Mouse (Mus musculus): Measurements from ENCODE around the gene Prm2.

Gene Prm2

DNA sequence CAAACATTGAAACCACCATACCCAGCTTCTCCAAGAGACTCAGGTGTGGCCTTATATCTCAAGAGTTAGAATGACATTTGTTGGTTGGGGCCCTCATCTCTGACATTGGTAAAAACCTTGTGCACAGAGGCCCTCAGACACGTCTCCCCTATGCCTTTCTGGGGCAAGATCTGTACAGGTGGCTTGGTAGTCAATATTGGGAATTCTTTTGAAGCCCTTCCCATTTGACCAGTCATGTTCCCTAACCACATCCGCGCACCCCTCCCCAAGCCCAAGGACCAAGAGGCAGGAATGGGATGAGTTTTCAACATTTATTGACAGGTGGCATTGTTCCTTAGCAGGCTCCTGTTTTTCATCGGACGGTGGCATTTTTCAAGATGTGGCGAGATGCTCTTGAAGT, at the start of gene Prm2:
Gene Prm2, minus strand, starts transcription at position 101 of the 400 bp plus-strand sequence.
- no peak for DNase-seq (ENCODE audit: low read depth, low spot score)

DNA sequence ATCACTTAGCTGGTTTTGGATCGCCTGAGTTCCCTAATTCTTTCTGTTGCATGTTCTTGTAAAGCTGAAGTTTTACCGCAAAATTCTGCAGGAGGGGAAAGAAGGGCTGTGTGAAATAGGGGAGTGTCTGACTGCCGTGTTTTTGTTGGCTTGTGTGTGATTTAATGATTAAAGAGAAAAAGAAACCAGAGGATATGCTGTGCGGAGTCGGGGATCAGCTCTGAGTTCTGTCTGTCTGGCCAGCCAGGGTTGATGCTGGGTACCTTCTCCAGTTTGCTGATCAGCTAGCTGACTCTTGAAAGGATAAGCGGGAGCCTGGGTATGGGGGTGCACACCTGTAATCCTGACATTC, 48.4 kb upstream of the Prm2 start:
- no peak for DNase-seq (ENCODE audit: low read depth, low spot score)

DNA sequence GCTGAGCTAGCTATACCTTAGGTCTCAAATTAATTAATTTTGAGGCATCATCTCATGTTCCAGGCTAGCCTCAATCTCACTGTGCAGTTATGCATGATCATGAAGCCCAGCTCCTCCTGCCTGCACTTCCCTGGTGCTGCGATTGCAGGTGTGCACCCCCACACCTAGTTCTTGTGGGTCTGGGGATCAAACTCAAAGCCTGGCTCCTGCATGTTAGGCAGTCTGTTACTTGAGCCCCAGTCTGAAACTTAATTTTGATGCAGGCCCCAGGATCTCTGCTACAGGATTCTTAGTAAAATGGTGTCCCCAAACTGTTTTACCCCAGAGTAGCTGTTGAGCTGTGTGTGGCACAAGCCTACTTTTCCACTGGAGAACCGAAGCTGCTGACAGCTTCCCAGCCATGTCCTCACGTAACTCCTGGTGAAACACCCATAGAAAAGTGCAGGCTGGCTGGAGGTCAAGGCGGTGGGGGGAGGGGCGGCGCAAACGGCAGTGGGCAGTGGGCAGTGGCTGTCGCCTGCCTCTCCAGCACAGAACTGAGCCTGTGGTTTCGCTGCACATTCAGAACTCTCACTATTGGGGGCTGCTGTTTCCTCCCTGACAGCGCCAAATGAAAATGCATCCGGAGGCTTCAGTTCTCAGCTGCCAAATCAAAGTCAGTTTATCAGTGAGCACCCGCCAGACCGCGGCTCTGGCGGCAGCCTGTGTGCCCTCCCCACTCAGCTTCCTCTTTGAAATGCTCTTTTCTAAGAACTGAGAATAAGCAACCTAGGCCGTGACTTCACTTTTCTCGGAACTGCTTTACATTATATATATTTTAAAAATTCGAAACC, 47.8 kb upstream of the Prm2 start:
- DNase-seq (ENCODE audit: low read depth, low spot score), result peak; percentile 33

DNA sequence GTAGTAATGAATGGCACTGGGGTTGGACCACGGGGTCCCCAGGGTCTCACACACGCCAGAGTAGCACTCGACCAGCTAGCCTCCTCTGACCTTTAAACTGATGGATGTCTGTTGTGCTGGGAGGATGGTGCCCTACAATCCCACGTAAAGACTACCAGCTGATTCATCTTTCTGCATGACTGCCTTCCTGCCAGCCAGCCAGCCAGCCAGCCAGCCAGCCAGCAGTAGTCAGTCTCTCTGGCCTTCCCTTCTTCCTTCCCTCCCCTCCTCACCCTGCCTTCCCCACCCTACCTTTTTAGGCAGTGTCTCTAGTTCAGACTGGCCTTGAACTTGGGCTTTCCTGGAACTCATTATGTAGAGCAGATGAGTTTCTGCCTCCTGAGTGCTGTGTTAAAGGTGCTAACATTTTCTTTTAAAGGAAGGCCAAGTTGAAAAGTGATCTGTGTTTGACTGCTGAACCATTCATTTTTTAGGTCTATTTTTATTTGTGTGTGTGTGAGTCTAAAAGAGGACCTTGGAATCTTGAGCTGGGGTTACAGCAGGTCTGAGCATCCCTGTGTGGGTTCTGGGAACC, 46.4 kb upstream of the Prm2 start:
- DNase-seq (ENCODE audit: low read depth, low spot score), result no peak

DNA sequence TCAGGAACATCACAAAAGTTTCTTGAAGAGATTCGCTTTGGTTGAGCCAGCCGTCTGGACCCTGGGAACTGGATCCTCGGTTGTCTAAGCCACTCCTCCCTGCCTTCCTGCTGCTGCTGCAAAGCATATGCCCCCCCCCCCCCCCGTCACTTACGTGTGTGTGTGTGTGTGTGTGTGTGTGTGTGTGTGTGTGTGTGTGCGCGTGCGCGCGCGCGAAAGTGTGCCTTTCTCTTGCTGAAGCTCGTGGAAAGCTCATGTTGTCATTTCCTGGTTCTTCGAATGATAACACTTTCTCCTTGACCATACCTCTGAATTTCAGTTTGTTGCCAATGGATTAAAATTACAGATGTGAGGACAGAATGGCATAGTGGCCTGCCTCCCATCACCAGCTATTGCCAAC, 44.1 kb upstream of the Prm2 start:
- no peak for DNase-seq (ENCODE audit: low read depth, low spot score)

DNA sequence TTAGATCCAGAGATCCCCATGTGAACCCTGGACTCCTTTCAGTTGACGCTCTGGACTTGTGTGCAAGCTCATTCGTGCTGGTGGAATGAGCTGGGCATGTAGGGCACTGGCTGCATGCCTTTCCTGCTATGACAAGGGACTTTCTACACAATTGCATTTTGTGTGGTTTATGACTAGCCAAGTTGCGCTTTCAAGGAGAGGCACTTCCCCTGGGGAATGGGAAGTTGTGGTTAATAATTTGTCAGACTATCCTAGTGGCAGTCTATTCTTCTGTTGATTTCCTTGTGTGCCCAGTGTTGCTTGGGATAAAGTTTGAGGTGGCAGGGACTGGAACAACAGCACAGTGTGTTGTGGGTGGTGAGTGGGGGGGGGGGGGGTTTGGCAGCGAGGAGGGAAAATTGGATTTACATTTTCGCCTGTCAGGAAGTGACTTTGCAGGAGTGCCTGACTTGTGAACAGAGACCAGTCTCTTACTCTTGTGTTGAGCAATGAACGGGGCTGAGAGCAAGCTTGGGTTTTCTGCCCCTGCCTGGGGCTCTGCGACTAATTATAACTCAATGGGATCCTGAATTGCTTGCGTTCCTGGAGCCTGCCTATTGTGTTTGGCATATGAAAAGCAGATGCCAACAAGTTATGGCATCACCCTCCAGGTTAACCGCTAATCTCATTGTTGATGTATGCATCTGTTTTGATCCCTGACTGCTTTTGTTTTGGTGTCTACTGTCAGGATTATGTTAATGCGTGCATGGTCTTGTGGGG, 42.7 kb upstream of the Prm2 start:
- peak; percentile 47 for DNase-seq (ENCODE audit: low read depth, low spot score)

DNA sequence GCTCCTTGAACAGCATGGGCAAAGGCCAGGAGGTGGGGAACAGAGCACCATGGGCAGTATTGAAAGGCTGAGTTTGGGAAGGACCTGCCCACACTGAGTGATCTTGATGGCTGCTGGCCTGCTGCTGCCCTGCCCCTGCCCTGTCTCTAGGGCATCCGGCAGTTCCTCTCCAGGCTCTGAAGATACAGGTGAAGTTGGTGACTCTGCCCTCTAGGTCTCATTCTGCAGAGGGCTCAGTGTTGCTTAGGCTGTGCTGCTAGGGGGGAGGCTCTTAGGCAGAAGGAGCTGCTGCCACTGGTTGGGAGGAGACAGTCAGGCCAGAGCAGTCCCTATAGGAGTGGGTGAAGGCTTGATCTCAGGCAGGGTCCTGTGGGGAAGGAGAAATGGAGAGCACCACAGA, 42.0 kb upstream of the Prm2 start:
- no peak for DNase-seq (ENCODE audit: low read depth, low spot score)

DNA sequence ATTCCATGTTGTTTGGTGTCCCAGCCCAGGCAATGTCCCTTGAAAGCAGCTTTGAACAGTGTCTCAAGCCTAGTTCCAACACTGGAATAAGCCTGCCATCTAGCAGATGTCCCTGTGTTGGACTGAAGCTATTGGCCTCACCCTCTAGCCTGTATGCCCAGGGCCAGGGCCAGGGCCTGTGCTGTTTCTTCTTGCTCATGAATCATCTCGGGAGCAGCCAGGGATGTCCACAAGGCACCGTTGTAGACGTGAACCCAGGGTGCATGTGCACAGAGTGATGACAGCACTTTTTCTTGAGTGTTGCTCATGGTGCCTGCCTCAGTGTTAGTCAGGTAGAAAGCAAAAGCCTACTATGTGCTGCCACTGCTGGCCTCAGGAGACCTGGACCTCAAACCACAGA, 41.3 kb upstream of the Prm2 start:
- DNase-seq (ENCODE audit: low read depth, low spot score), result no peak

DNA sequence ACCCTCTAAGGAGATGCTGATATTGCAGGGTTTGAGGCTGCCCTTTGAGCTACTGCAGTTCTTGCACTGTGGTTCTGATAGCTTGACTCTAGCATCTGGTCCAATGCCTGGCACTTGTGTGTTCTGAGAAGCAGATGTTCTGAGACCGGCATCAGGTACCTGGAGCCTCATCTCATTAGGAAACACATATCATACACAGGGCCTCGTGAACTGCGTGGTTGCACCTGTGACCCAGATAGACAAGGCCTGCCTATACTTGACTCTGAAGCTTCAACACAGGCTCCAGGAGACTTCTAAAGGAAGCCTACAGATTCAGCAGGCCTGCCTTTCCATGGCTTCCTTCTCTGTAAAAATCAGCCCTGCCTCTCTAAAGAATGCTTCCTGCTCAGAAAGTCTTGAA, 40.5 kb upstream of the Prm2 start:
- DNase-seq (ENCODE audit: low read depth, low spot score), result no peak

DNA sequence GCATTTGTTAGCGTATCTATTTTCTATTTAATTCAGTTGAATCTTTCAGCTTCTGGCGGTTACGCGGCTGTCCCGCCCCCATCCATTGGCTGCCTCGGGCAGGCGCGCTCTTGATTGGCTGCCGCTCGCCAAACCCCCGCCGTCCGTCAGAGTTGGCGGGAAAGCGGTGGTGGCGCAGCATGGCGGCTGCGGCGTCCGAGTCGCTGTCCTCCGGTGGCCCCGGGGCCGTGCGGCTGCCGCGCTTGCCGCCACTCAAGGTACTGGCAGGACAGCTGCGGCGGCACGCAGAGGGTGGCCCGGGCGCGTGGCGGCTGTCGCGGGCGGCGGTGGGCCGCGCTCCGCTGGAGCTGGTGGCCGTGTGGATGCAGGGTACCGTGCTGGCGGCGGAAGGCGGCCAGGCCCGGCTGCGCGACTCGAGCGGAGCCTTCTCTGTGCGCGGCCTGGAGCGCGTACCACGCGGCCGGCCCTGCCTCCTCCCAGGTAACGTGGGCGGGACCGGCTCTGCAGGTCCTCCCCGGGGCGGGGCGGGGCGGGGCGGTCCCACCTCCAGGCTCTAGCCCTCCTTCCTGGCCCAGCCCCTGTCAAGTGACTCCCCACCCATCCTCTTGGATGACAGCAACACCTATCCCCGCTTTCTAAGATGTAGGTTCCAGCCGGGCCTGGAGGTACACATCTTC, 39.1 kb upstream of the Prm2 start, which contains the start of gene Rmi2:
Gene Rmi2, plus strand, starts transcription at position 149 of the 677 bp plus-strand sequence.
- DNase-seq (ENCODE audit: low read depth, low spot score), result peak; percentile 82

DNA sequence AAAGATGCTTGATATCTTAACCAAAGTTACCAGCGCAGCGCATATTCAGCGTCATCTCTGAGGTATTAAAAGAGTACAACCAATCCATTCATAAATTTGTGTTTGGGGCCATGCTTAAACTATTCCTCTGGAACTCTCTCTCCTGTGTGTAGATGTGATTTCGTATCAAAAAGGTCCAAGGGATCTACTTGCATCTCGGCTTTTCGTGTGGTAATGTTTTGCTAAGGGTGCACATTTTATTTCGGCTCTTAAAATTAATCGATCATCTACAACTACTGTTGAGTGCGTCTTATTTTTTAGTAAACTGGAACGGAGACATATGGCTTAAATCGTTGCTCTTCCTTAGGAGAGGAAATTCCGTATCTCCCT, 38.6 kb upstream of the Prm2 start:
- no peak for DNase-seq (ENCODE audit: low read depth, low spot score)

DNA sequence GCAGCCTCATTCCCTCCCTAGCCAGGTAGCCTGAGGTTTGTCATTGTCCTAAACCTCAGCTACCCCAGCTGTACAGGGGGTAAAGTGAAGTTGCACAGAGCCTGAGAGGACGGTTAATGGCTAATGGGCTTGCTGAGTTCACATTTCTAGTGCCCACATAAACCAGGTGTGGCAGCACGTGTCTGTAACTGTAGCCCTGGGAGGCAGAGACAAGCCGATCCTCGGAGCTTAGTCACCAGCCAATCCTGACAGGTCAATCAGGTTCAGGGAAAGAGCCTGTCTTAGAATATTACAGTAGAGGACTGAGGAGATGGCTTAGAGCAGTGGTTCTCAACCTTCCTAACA, 32.5 kb upstream of the Prm2 start:
- no peak for DNase-seq (ENCODE audit: low read depth, low spot score)

DNA sequence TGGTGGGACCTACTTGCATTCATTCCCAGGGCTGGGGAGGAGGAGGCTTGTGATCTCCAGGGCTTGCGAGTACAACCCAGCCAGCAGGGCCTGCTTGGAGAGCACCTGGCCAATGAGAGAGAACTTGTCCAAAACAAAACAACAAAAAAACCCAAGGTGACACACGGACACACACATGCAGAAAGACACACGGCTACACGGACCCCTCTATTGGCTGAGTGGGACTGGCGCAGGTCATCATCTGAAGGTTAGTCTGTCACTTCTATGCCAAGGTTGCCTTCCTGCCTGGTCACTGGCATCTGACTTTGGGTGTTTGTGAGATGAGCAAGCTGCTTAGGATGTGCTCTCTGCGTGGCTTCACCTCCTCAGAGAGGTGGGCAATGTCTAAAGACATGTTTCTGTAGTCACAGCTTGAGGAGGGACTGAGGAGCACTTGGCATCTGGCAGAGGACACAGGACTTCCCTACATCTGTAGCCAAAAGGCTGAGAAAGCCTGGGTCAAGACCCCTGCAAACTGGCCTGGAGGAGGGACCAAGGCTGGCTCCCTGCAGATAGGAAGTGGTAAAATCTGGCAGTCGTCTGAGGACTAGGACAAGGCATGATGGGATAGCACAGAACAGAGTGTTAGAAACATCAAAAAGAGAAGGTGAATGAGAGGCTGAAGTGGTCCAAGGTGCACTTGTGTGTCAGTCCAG, 32.0 kb upstream of the Prm2 start:
- no peak for DNase-seq (ENCODE audit: low read depth, low spot score)

DNA sequence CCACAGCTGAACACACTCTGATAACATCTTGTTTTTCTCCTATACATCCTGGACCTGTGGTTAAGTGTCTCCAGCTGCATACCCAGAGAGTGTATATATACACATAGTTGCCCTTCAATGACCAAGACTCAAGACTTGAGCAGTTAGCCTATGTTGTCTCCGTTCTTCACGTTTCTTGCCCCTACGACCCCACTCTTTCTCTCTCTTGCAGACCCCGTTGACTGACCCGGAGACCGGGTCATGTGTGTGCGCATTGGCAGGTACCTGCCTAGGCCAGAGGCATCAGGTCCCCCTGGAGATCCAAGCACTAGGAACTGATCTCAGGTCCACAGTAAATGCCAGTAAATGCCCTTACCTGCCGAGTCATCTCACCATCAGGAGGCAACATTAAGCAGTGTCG, 31.3 kb upstream of the Prm2 start:
- no peak for DNase-seq (ENCODE audit: low read depth, low spot score)

DNA sequence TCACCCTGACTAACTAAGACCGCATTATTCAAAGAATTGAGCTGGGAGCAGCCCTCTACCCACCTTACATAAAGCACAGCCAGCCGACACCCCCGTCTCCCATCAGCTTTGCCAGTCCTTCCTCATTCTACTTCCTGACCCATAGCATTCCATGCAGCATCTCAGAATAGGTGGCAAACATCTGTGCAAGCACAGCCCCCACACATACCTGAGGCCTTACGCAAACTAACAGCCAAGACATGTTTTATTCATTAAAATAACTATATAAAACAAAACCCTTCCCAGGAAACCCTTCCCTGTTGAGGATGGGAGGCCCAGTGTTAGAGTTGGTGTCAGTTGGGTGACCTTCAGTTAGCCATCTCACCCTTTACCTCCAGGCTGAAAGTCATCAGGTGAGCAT, 29.9 kb upstream of the Prm2 start:
- DNase-seq (ENCODE audit: low read depth, low spot score), result no peak

DNA sequence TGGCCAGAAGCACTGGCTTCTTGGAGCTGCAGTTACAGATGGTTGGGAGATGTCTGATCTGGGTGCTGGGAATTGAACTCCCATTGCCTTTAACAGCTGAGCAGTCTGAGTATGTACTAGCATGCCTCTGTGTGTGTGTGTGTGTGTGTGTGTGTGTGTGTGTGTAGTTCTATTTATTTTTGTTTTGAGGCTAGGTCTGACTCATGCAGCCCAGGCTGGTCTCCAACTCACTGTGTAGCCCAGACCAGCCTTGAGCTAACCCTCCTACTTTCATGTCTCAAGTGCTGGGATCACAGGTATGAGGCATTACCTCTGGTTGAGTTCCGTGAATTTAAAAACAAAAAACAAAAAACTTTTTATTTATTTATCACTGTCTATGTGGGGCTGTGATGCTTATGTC, 28.6 kb upstream of the Prm2 start:
- no peak for DNase-seq (ENCODE audit: low read depth, low spot score)

DNA sequence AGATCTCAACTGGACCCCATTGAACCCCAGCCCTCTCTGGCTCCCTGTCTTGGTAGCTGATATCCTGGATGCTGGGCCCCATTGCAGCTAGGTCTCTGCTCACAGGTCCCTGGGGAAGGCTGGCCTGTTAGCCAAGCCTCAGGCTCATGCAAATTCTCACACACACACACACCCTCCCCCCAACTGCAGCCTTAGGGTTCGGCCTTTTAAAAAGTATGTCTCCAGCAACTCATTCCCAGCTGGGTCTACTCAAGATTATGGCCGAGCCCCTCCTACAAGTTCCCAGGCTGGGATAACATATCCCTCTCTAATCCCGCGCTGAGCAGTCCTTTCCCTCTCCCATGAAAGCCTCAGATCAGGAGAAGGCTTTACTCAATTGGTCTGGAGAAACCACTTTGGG, 25.5 kb upstream of the Prm2 start:
- DNase-seq (ENCODE audit: low read depth, low spot score), result no peak

DNA sequence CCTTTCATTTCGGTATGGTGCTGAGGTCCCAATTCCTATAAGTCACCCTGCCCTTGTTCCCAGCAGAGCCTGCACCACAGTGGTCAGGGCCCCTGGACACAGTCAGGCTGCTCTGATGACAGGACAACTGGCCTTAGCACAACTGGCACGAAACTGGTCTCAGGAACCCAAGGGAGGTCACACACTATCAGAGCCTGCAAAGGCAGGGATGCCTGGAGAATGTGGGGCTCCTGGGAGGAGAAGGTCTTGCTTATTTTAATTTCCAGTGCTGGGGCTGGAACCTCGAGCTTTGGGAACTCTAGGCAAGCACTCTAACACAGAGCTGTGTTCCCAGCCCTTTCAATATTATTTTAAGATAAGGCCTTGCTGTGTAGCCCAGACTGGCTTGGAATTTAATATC, 24.0 kb upstream of the Prm2 start:
- DNase-seq (ENCODE audit: low read depth, low spot score), result no peak

DNA sequence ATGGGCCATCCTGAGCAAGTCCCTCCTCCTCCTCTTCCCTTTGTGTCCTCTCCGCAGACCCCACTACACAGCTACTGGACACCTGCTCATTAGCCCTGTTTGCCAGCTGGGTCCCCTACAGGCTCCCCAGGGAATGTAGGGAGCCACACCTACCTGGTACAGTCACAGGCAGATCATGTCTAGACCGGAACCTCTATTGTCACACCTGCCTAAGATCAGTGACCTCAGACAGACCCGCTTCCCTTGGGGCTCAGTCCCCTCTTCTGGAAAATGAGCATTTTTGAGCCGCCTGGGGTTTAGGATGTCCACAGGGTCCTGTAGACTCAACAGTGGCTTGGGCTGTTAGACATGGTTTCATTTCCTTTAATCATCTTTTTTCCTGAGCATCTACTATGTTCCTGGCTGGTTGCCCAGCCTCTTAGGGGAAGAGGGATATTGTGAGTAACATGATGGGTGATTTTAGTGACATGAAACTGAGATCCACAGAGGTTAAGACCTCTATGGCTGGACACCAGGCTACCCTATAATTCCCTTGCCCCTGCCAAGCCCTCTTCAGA, 22.7 kb upstream of the Prm2 start:
- no peak for DNase-seq (ENCODE audit: low read depth, low spot score)

DNA sequence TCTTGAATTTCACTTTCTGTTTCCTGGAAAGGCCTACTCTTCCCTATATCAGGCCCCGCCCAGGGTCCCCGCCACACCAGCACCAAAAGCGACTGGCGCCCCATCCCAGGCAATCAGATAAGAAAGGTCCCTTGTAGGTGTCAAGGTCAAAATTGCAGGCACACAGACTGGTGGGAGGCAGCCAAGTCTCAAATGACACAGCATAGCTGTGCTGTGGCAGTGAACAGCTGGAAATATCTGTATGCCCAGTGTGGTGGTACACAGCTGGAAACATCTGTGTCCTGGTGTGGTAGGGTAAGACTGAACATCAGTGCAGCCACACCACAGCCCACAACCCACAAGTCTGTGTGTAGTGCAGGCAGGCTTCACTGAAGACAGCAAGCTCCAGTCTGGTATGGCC, 18.9 kb upstream of the Prm2 start:
- no peak for DNase-seq (ENCODE audit: low read depth, low spot score)

DNA sequence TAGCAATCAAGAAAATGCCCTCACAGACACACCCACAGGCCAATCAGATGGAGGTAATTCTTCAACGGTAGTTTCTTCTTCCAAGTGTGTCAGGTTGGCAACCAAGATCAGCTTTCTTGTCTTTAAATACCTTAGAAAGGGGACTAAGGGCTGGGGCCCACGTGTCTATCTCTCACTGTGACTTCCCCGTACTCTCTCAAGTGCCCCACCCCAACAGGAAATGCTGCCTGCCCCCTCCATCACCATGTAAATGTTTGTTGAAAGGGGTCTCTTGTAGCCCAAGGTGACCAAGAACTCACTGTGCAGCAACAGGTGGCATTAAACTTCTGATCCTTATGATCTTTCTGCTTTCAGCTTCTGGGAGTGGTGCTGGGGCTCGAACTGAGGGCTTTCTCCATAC, 17.8 kb upstream of the Prm2 start:
- no peak for DNase-seq (ENCODE audit: low read depth, low spot score)
